Mouse (Mus musculus) hindbrain, embryonic 13.5 days (tissue): ENCODE data around the gene Dnajb14. TPM values are rescaled to one million over a fixed set of nuclear protein-coding genes. Genes with fewer than 3 reads are reported as not detected.
A peak's percentile ranks its signal among the peaks of the same experiment; 100 is the strongest.
"Not testable (repeated sequence)": the region's sequence is repeated elsewhere in the genome, so short reads cannot be mapped to it uniquely, and the experiment has no call there.

Experiments used
- ATAC-seq: fragments of 200-750 bp; cut with Nextera tagmentation; 2 replicates; pipeline ENCODE4 v1.8.0; 2017; ENCODE audit warnings: moderate TSS enrichment; ENCODE audit not compliant: low FRiP score
- H3K27ac ChIP-seq: fragments of 300-500 bp; sonication (generic); 2 replicates; pipeline ENCODE4 v1.5.1; 2015; ENCODE audit warnings: inconsistent platforms, mild to moderate bottlenecking, moderate library complexity
- H3K27me3 ChIP-seq: fragments of 300-500 bp; sonication (generic); 2 replicates; pipeline ENCODE4 v1.6.1; 2015; ENCODE audit warnings: mild to moderate bottlenecking, inconsistent platforms
- H3K36me3 ChIP-seq: fragments of 300-500 bp; sonication (generic); 2 replicates; pipeline ENCODE4 v1.6.1; 2015; ENCODE audit warnings: mild to moderate bottlenecking, inconsistent platforms
- H3K4me1 ChIP-seq: fragments of 300-500 bp; sonication (generic); replicated peaks from 2 replicates; pipeline ENCODE4 v1.6.1; 2015; ENCODE audit warnings: inconsistent platforms
- H3K4me2 ChIP-seq: fragments of 300-500 bp; sonication (generic); 2 replicates; pipeline ENCODE4 v1.6.1; 2015; ENCODE audit warnings: inconsistent platforms, mild to moderate bottlenecking, moderate library complexity
- H3K4me3 ChIP-seq: fragments of 300-500 bp; sonication (generic); 2 replicates; pipeline ENCODE4 v1.5.1; 2015; ENCODE audit warnings: mild to moderate bottlenecking, inconsistent platforms
- H3K9ac ChIP-seq: fragments of 300-500 bp; sonication (generic); 2 replicates; pipeline ENCODE4 v1.6.1; 2015; ENCODE audit warnings: mild to moderate bottlenecking, inconsistent platforms
- H3K9me3 ChIP-seq: fragments of 300-500 bp; sonication (generic); 2 replicates; pipeline ENCODE4 v1.6.1; 2016; ENCODE audit warnings: inconsistent platforms
- WGBS: fragments of 180-500 bp; shearing (Covaris S2); methylation state at CpG from one replicate; pipeline ENCODE4 v1.1.7; 2015; 5-methylcytosine and 5-hydroxymethylcytosine counted together
- polyA plus RNA-seq: library from polyadenylated mRNA; unstranded; fragments of >200 nt; fragmentation: Nextera tagmentation; extraction: Ambion mirVana; gene quantifications from 2 replicates; pipeline ENCODE4 v1.2.1, GENCODE M21; 2015

The Dnajb14 gene
- polyA plus RNA-seq, 1 experiment from 2014 or later, result 11.9 TPM

DNA sequence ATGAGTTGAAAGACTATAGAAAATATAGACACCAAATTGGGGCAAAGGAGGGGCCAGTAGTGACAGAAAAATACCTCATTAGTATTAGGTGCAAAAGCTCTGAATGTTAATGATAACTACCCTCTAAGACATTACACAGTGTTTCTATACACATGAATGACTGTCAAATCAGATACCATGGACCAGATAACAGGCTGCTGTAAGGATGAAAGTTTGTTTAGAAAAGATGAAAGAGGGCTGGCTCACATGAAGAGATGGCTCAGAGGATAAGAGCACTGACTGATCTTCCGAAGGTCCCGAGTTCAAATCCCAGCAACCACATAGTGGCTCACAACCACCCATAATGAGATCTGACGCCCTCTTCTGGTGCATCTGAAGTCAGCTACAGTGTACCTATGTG is 83.8 kb downstream of the Dnajb14 start:
- not testable (repeated sequence) for H3K9me3 ChIP-seq, H3K36me3 ChIP-seq, ATAC-seq, H3K27ac ChIP-seq, H3K4me3 ChIP-seq, H3K4me2 ChIP-seq, H3K9ac ChIP-seq, H3K27me3 ChIP-seq
- 93% methylated on average over 3 of the region's 3 CpGs for WGBS
- H3K4me1 ChIP-seq, result peaks cover 23% of the 10 kb centered on the region

- no peak; the same call in 1 of the 2 replicates for ATAC-seq
- Histone ChIP-seq H3K4me3 (no peak overlapping the region), H3K9ac (no peak overlapping the region), H3K9me3 (no peaks in the 10 kb centered on the region), H3K4me2 (no peak overlapping the region), H3K27ac (peak overlapping the region; percentile 36), H3K4me1 (peaks cover 23% of the 10 kb centered on the region), H3K27me3 (no peaks in the 10 kb centered on the region), H3K36me3 (no peaks in the 10 kb centered on the region)
- 39% methylated on average over 7 of the region's 7 CpGs for WGBS
Measured at GRCm38 (mm10) chr3:137951819-137952218, 84.3 kb downstream of the Dnajb14 start.

GRCm38 (mm10) chr3:137952225-137952913 is 84.9 kb downstream of the Dnajb14 start:
- H3K4me1 ChIP-seq, result peaks cover 23% of the 10 kb centered on the region

DNA sequence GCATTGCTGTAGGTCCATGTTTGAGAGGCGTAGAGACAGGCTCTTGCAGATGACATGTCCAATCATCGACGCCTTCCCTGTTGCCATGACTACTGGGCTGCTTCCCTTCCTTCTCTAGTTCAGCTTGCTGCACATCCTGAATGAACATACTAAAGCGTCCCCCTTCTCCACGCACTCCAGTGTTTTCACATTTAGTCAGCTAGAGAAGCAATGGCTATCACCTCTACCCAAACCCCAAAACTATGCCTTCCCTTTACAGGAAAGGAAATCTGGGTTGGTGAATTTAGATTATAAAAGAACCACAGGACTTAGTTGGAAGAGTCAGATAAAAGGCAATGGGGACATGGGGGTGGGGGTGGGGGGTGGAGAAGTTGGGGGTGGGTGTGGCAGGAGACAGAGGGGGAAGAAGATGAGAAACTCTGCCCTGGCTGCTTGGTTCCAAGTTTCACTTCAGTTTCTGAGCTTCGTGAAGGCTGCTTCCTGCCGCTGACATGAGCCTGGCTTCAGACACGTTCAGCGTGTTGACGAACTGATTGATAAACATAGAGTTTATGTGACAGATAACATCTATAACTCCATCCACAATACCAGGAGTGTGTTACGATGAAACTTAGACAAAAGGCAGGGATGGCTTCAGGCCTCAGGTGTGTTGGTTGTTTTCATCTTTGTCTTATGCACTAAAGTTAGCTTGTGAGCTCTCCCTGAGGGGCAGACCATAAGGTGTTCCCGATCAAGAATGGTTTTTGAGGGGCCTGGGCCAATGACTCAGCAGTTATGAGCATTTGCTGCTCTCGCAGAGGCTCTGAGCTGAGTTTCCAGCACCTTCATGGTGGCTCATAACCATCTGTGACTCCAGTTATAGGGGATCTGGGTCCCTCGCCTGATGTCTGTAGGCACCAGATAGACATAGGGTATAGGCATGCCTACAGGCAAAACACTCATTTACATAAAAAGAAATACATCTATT is 85.7 kb downstream of the Dnajb14 start:
- 0 out of 2 replicates have a peak overlapping the region, but pooled peaks have one; percentile 20 for H3K9ac ChIP-seq
- no peak overlapping the region for H3K4me3 ChIP-seq
- ATAC-seq, result peak; percentile 90
- WGBS, result 66% methylated on average over 14 of the region's 14 CpGs
- H3K36me3 ChIP-seq, result no peaks in the 10 kb centered on the region
- H3K27ac ChIP-seq, result peak overlapping the region; percentile 36; the same call in 1 of the 2 replicates
- H3K27me3 ChIP-seq, result no peaks in the 10 kb centered on the region
- H3K4me1 ChIP-seq, result peaks cover 23% of the 10 kb centered on the region
- no peaks in the 10 kb centered on the region for H3K9me3 ChIP-seq
- H3K4me2 ChIP-seq, result peak overlapping the region; percentile 23

More at GRCm38 (mm10) chr3:137952225-137952913, 84.9 kb downstream of the Dnajb14 start:
- ATAC-seq, result peak; percentile 69
- WGBS, result 67% methylated on average over 4 of the region's 4 CpGs
- Histone ChIP-seq H3K27me3 (no peaks in the 10 kb centered on the region), H3K27ac (peak overlapping the region; percentile 36), H3K4me2 (peak overlapping the region; percentile 23), H3K9me3 (no peaks in the 10 kb centered on the region), H3K4me3 (no peak overlapping the region), H3K36me3 (no peaks in the 10 kb centered on the region), H3K9ac (no peak overlapping the region)

GRCm38 (mm10) chr3:137954256-137954916 is 86.9 kb downstream of the Dnajb14 start:
- H3K9ac ChIP-seq, result no peak overlapping the region
- H3K4me2 ChIP-seq, result no peak overlapping the region
- H3K4me1 ChIP-seq, result peaks cover 23% of the 10 kb centered on the region
- no peaks in the 10 kb centered on the region for H3K27me3 ChIP-seq
- WGBS, result 68% methylated on average over 23 of the region's 23 CpGs
- no peaks in the 10 kb centered on the region for H3K36me3 ChIP-seq
- no peak for ATAC-seq
- no peaks in the 10 kb centered on the region for H3K9me3 ChIP-seq
- H3K27ac ChIP-seq, result no peak overlapping the region
- no peak overlapping the region for H3K4me3 ChIP-seq

- 25% methylated on average over 16 of the region's 16 CpGs for WGBS
- Histone ChIP-seq H3K4me2 (peak overlapping the region; percentile 29), H3K9me3 (no peaks in the 10 kb centered on the region), H3K4me3 (no peak overlapping the region), H3K27me3 (no peaks in the 10 kb centered on the region), H3K4me1 (peaks cover 23% of the 10 kb centered on the region), H3K36me3 (no peaks in the 10 kb centered on the region), H3K9ac (no peak overlapping the region), H3K27ac (no peak overlapping the region)
- no peak for ATAC-seq
Measured at GRCm38 (mm10) chr3:137955560-137956081, 88.1 kb downstream of the Dnajb14 start.

GRCm38 (mm10) chr3:137957864-137958263 is 90.4 kb downstream of the Dnajb14 start:
- ATAC-seq, result no peak
- peaks cover 11% of the 10 kb centered on the region for H3K4me1 ChIP-seq
- no peaks in the 10 kb centered on the region for H3K27me3 ChIP-seq
- no peak overlapping the region for H3K9ac ChIP-seq
- no peaks in the 10 kb centered on the region for H3K9me3 ChIP-seq
- H3K4me2 ChIP-seq, result no peak overlapping the region
- 92% methylated on average over 9 of the region's 9 CpGs for WGBS
- no peak overlapping the region for H3K27ac ChIP-seq
- no peaks in the 10 kb centered on the region for H3K36me3 ChIP-seq
- H3K4me3 ChIP-seq, result no peak overlapping the region

DNA sequence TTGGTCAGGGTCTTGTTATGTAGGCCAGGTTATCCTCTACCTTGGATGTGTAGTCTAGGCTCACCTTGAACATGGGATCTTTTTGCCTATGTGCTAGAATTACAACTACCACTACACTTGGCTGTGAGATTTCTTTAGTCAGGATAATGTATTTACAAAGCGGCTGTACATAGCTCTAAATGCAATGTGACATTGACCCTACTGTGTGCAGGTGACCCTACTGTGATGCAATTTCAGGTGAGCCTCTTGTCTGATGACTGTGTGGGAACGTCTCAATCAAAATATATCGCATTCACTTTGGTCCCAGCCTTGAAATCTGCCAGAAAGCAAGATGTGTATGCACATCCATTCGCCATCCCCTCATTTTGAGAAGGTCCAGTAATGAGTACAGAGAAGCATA is 90.9 kb downstream of the Dnajb14 start:
- no peaks in the 10 kb centered on the region for H3K27me3 ChIP-seq
- no peak overlapping the region for H3K27ac ChIP-seq
- H3K9ac ChIP-seq, result no peak overlapping the region
- peaks cover 7% of the 10 kb centered on the region; the same call in 1 of the 2 replicates for H3K4me1 ChIP-seq
- no peaks in the 10 kb centered on the region for H3K36me3 ChIP-seq
- ATAC-seq, result no peak
- no peak overlapping the region for H3K4me2 ChIP-seq
- no peak overlapping the region for H3K4me3 ChIP-seq
- WGBS, result 93% methylated on average over 4 of the region's 4 CpGs
- H3K9me3 ChIP-seq, result no peaks in the 10 kb centered on the region

DNA sequence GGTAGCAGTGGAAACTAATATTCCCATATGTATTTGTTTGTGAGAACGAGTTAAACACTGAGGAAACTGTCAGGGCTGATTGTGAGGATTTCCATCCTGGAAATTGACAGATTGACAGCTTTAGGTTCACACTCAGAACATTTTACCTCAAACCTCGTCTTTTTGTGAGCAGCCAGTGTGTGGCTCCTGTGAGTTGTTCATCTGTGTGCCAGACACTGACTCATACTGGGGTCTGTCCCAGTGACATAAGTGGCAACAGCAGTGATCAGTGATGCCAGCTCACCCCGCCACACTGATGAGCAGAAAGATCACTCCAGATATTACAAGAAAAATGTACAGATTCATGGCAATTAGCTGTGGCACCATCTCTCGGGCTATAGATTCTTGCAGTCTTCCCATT is 92.0 kb downstream of the Dnajb14 start:
- no peak for ATAC-seq
- 82% methylated on average over 4 of the region's 4 CpGs for WGBS
- peaks cover 8% of the 10 kb centered on the region; the same call in 1 of the 2 replicates for H3K4me1 ChIP-seq
- no peaks in the 10 kb centered on the region for H3K27me3 ChIP-seq
- no peak overlapping the region for H3K4me2 ChIP-seq
- no peaks in the 10 kb centered on the region for H3K9me3 ChIP-seq
- H3K27ac ChIP-seq, result no peak overlapping the region
- no peak overlapping the region for H3K4me3 ChIP-seq
- H3K9ac ChIP-seq, result no peak overlapping the region
- no peaks in the 10 kb centered on the region for H3K36me3 ChIP-seq

DNA sequence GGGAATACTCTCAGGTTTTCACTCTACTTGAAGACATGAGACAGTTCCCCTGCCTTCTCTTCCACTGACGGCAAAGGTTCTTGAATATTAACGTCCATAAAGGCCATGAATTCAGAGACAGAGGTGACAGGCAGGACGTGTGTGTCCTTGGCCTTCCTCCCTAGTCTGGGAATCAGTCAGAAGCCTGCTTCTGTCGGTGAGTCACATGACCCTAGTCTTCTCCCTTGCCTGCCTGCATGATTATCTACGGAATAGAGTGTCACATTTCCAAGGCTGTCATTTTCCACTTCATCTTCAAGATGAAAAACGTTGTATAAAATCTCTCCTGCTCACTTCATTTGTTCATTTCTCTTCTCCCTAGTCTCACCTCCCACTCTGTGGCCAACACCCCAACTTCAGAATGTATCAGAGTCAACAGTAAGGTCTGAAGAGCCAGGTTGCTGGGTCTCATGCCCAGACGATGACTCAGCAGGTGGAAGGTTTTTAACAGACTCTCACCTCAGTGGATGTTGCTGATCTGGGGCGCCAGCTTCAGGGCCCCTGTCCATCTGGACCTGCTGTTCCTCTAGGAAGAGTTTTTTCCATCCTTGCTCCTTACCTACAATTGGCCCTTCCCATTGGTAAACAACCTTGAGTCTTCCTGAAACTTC is 94.4 kb downstream of the Dnajb14 start:
- WGBS, result 70% methylated on average over 8 of the region's 8 CpGs
- H3K4me2 ChIP-seq, result no peak overlapping the region
- H3K4me3 ChIP-seq, result no peak overlapping the region
- peaks cover 5% of the 10 kb centered on the region; the same call in 1 of the 2 replicates for H3K4me1 ChIP-seq
- H3K9me3 ChIP-seq, result no peaks in the 10 kb centered on the region
- no peaks in the 10 kb centered on the region for H3K27me3 ChIP-seq
- H3K9ac ChIP-seq, result no peak overlapping the region
- no peak overlapping the region for H3K27ac ChIP-seq
- ATAC-seq, result no peak
- H3K36me3 ChIP-seq, result no peaks in the 10 kb centered on the region

- 67% methylated on average over 8 of the region's 8 CpGs for WGBS
- Histone ChIP-seq H3K9ac (no peak overlapping the region), H3K4me3 (no peak overlapping the region), H3K9me3 (no peaks in the 10 kb centered on the region), H3K27ac (no peak overlapping the region), H3K4me2 (no peak overlapping the region), H3K4me1 (peaks cover 5% of the 10 kb centered on the region; the same call in 1 of the 2 replicates), H3K27me3 (no peaks in the 10 kb centered on the region), H3K36me3 (no peaks in the 10 kb centered on the region)
- ATAC-seq, result no peak
Measured at GRCm38 (mm10) chr3:137963508-137963907, 96.0 kb downstream of the Dnajb14 start.
